Mouse (Mus musculus) heart, postnatal 0 days (tissue): ENCODE results near the gene Klhl8. TPM values are rescaled to one million over a fixed set of nuclear protein-coding genes. Genes with fewer than 3 reads are reported as not detected.

ENCODE experiments used
- ATAC-seq: fragments of 200-750 bp; cut with Nextera tagmentation; 2 replicates; pipeline ENCODE4 v1.8.0; 2017; ENCODE audit warnings: low read depth, moderate number of reproducible peaks, moderate library complexity; ENCODE audit not compliant: insufficient read depth
- DNase-seq: peaks from one replicate; pipeline ENCODE4 v3.0.0-alpha.2; 2016; ENCODE audit warnings: low spot score
- H3K27ac ChIP-seq: fragments of 300-500 bp; sonication (generic); 2 replicates; pipeline ENCODE4 v1.5.1; 2014; ENCODE audit warnings: low read depth, mild to moderate bottlenecking
- H3K27me3 ChIP-seq: fragments of 300-500 bp; sonication (generic); 2 replicates; pipeline ENCODE4 v1.6.1; 2014; ENCODE audit warnings: low read length, mixed read lengths; ENCODE audit not compliant: control insufficient read depth, insufficient read depth
- H3K36me3 ChIP-seq: fragments of 300-500 bp; sonication (generic); replicated peaks from 2 replicates; pipeline ENCODE4 v1.6.1; 2014; ENCODE audit warnings: low read length, mixed read lengths; ENCODE audit not compliant: control insufficient read depth, insufficient read depth
- H3K4me1 ChIP-seq: fragments of 300-500 bp; sonication (generic); 2 replicates; pipeline ENCODE4 v1.6.1; 2014; ENCODE audit warnings: antibody characterized with exemption; ENCODE audit not compliant: control insufficient read depth, insufficient read depth
- H3K4me2 ChIP-seq: fragments of 300-500 bp; sonication (generic); 2 replicates; pipeline ENCODE4 v1.6.1; 2014; ENCODE audit warnings: low read depth, mild to moderate bottlenecking, low read length, moderate library complexity
- H3K4me3 ChIP-seq: fragments of 300-500 bp; sonication (generic); 2 replicates; pipeline ENCODE4 v1.5.1; 2014; ENCODE audit warnings: low read depth, low read length
- H3K9ac ChIP-seq: fragments of 300-500 bp; sonication (generic); replicated peaks from 2 replicates; pipeline ENCODE4 v1.6.1; 2014; ENCODE audit warnings: low read depth, low read length, mixed read lengths
- H3K9me3 ChIP-seq: fragments of 300-500 bp; sonication (generic); replicated peaks from 2 replicates; pipeline ENCODE4 v1.6.1; 2016; ENCODE audit warnings: low read length; ENCODE audit not compliant: control insufficient read depth
- CTCF ChIP-seq: IDR thresholded peaks from 2 replicates; pipeline ENCODE4 v1.5.1; 2016; ENCODE audit warnings: antibody characterized with exemption, control low read depth, low read depth
- EP300 ChIP-seq: IDR thresholded peaks from 2 replicates; pipeline ENCODE4 v1.6.1; 2016; ENCODE audit warnings: antibody characterized with exemption, low read depth
- WGBS: fragments of 180-500 bp; shearing (Covaris S2); extraction: QIAGEN DNeasy Blood & Tissue Kit; methylation state at CpG from one replicate; pipeline ENCODE4 v1.1.7; 2014; 5-methylcytosine and 5-hydroxymethylcytosine counted together
- polyA plus RNA-seq: library from polyadenylated mRNA; unstranded; fragments of >200 nt; fragmentation: Nextera tagmentation; extraction: Ambion mirVana; gene quantifications from 2 replicates; pipeline ENCODE4 v1.2.1, GENCODE M21; 2015
- total RNA-seq: library from RNA; depleted of rRNA; stranded (reverse); fragments of >200 nt; gene quantifications from 2 replicates; pipeline ENCODE4 v1.2.3, GENCODE M21; 2014; ENCODE audit warnings: low replicate concordance

Klhl8 gene
- total and polyA plus RNA-seq, 2 experiments from 2014 or later, result 10.9 to 12.8 TPM

GRCm38 (mm10) chr5:103919497-103919896 lies 8.4 kb upstream of the Klhl8 start:
- Histone ChIP-seq H3K9me3 (no peaks in the 10 kb centered on the region), H3K4me3 (no peak overlapping the region)
- TF ChIP-seq EP300, result no peak
- no peak for TF ChIP-seq CTCF

GRCm38 (mm10) chr5:103918233-103918632 lies 7.2 kb upstream of the Klhl8 start:
- WGBS, result 72% methylated on average over 3 of the region's 3 CpGs
- Histone ChIP-seq H3K27me3 (no peaks in the 10 kb centered on the region), H3K36me3 (no peaks in the 10 kb centered on the region), H3K27ac (no peak overlapping the region), H3K4me2 (no peak overlapping the region), H3K9me3 (no peaks in the 10 kb centered on the region), H3K4me3 (no peak overlapping the region), H3K9ac (no peak overlapping the region), H3K4me1 (no peaks in the 10 kb centered on the region)
- ATAC-seq (no peak), DNase-seq (no peak)
- no peak for TF ChIP-seq CTCF
- TF ChIP-seq EP300, result no peak

More at GRCm38 (mm10) chr5:103919497-103919896, 8.4 kb upstream of the Klhl8 start:
- DNase-seq, result no peak
- Histone ChIP-seq H3K36me3 (no peaks in the 10 kb centered on the region), H3K9ac (no peak overlapping the region), H3K27me3 (no peaks in the 10 kb centered on the region), H3K4me2 (no peak overlapping the region), H3K4me1 (no peaks in the 10 kb centered on the region), H3K27ac (no peak overlapping the region)
- ATAC-seq, result no peak
- 63% methylated on average over 4 of the region's 4 CpGs for whole genome bisulfite sequencing

GRCm38 (mm10) chr5:103917357-103917895 lies 6.4 kb upstream of the Klhl8 start:
- WGBS, result 72% methylated on average over 8 of the region's 8 CpGs
- no peaks in the 10 kb centered on the region for H3K4me1 ChIP-seq

GRCm38 (mm10) chr5:103916595-103917356 lies 5.7 kb upstream of the Klhl8 start:
- H3K9ac ChIP-seq, result no peak overlapping the region
- 65% methylated on average over 12 of the region's 12 CpGs for WGBS

More at GRCm38 (mm10) chr5:103917357-103917895, 6.4 kb upstream of the Klhl8 start:
- H3K36me3 ChIP-seq, result no peaks in the 10 kb centered on the region
- no peaks in the 10 kb centered on the region for H3K9me3 ChIP-seq
- no peak overlapping the region for H3K27ac ChIP-seq
- H3K4me3 ChIP-seq, result no peak overlapping the region
- no peak overlapping the region for H3K9ac ChIP-seq
- no peaks in the 10 kb centered on the region for H3K27me3 ChIP-seq
- TF ChIP-seq CTCF (no peak), EP300 (no peak)
- H3K4me2 ChIP-seq, result no peak overlapping the region
- no peak for DNase-seq
- no peak for ATAC-seq

GRCm38 (mm10) chr5:103914335-103915226 lies 3.5 kb upstream of the Klhl8 start:
- Histone ChIP-seq H3K27me3 (no peaks in the 10 kb centered on the region), H3K27ac (no peak overlapping the region), H3K9me3 (no peaks in the 10 kb centered on the region), H3K9ac (no peak overlapping the region), H3K4me1 (no peaks in the 10 kb centered on the region), H3K36me3 (no peaks in the 10 kb centered on the region), H3K4me2 (no peak overlapping the region), H3K4me3 (no peak overlapping the region)
- DNase-seq (no peak), ATAC-seq (no peak)
- 54% methylated on average over 11 of the region's 11 CpGs for WGBS
- no peak for TF ChIP-seq EP300
- TF ChIP-seq CTCF, result peak; percentile 42

More at GRCm38 (mm10) chr5:103916595-103917356, 5.7 kb upstream of the Klhl8 start:
- Histone ChIP-seq H3K4me3 (no peak overlapping the region), H3K36me3 (no peaks in the 10 kb centered on the region), H3K4me2 (no peak overlapping the region), H3K4me1 (no peaks in the 10 kb centered on the region), H3K27ac (no peak overlapping the region), H3K9me3 (no peaks in the 10 kb centered on the region), H3K27me3 (no peaks in the 10 kb centered on the region)
- no peak for TF ChIP-seq CTCF
- TF ChIP-seq EP300, result no peak
- DNase-seq (no peak), ATAC-seq (no peak)
